Mouse (Mus musculus): Measurements from ENCODE around the gene Dmrtb1. TPM values are rescaled to one million over a fixed set of nuclear protein-coding genes. Genes with fewer than 3 reads are reported as not detected.

The Dmrtb1 gene
- polyA plus RNA-seq (2014; fragmentation: Nextera tagmentation; extraction: Ambion mirVana), result 0.11 and 0.14 TPM in 2 replicates

GRCm38 (mm10) chr4:107684130-107684529, at the start of gene Dmrtb1:
Dmrtb1 (minus strand) TSS chr4:107684230.
- ATAC-seq (ENCODE audit: insufficient number of reproducible peaks, low FRiP score, low TSS enrichment, low read depth) (no peak), DNase-seq (ENCODE audit: low spot score) (no peak)
- no peaks in the 10 kb centered on the region for H3K36me3 ChIP-seq (ENCODE audit: control insufficient read depth, insufficient read depth, low read length)
- H3K4me3 ChIP-seq (ENCODE audit: low read depth, low read length), result no peak within 1 kb of the TSS
- 93% methylated on average over 14 of the region's 14 CpGs for WGBS
- peaks cover 13% of the 10 kb centered on the region for H3K4me1 ChIP-seq (ENCODE audit: control insufficient read depth, insufficient read depth, low read length)
- H3K9ac ChIP-seq (ENCODE audit: low read length), result no peak within 1 kb of the TSS
- H3K9me3 ChIP-seq (ENCODE audit: control insufficient read depth, low read length), result no peaks in the 10 kb centered on the region
- H3K4me2 ChIP-seq (ENCODE audit: low read depth, severe bottlenecking), result no peak within 1 kb of the TSS
- no peak within 1 kb of the TSS for H3K27ac ChIP-seq (replicated peaks; ENCODE audit: low read depth, low read length)
- H3K27me3 ChIP-seq (ENCODE audit: control insufficient read depth, insufficient read depth, low read length), result no peaks in the 10 kb centered on the region; the same call in 1 of the 2 replicates

- ATAC-seq (ENCODE audit: insufficient number of reproducible peaks, low FRiP score, low TSS enrichment, low read depth), result no peak
- H3K27ac ChIP-seq (replicated peaks; ENCODE audit: low read depth, low read length), result no peak overlapping the region
- no peaks in the 10 kb centered on the region for H3K9me3 ChIP-seq (ENCODE audit: control insufficient read depth, low read length)
These were observed 49.6 kb upstream of the Dmrtb1 start for GRCm38 (mm10) chr4:107733603-107734002.

GRCm38 (mm10) chr4:107732624-107733023, 48.6 kb upstream of the Dmrtb1 start:
- H3K9ac ChIP-seq (ENCODE audit: low read length), result no peak overlapping the region
- no peaks in the 10 kb centered on the region for H3K36me3 ChIP-seq (ENCODE audit: control insufficient read depth, insufficient read depth, low read length)
- H3K4me3 ChIP-seq (ENCODE audit: low read depth, low read length), result no peak overlapping the region
- 2% methylated on average over 4 of the region's 4 CpGs for WGBS
- peaks cover 22% of the 10 kb centered on the region for H3K4me1 ChIP-seq (ENCODE audit: control insufficient read depth, insufficient read depth, low read length)
- H3K27ac ChIP-seq (replicated peaks; ENCODE audit: low read depth, low read length), result no peak overlapping the region
- ATAC-seq (ENCODE audit: insufficient number of reproducible peaks, low FRiP score, low TSS enrichment, low read depth), result peak; percentile 46; the same call in 1 of the 2 replicates
- H3K9me3 ChIP-seq (ENCODE audit: control insufficient read depth, low read length), result no peaks in the 10 kb centered on the region
- DNase-seq (ENCODE audit: low spot score), result peak; percentile 48
- H3K4me2 ChIP-seq (ENCODE audit: low read depth, severe bottlenecking), result no peak overlapping the region; the same call in 1 of the 2 replicates
- peaks cover 3% of the 10 kb centered on the region; the same call in 1 of the 2 replicates for H3K27me3 ChIP-seq (ENCODE audit: control insufficient read depth, insufficient read depth, low read length)

More at GRCm38 (mm10) chr4:107733603-107734002, 49.6 kb upstream of the Dmrtb1 start:
- WGBS, result 10% methylated on average over 3 of the region's 3 CpGs
- no peak for DNase-seq (ENCODE audit: low spot score)
- Histone ChIP-seq H3K4me1 (ENCODE audit: control insufficient read depth, insufficient read depth, low read length) (peaks cover 22% of the 10 kb centered on the region), H3K4me2 (ENCODE audit: low read depth, severe bottlenecking) (no peak overlapping the region), H3K4me3 (ENCODE audit: low read depth, low read length) (no peak overlapping the region), H3K36me3 (ENCODE audit: control insufficient read depth, insufficient read depth, low read length) (no peaks in the 10 kb centered on the region), H3K27me3 (ENCODE audit: control insufficient read depth, insufficient read depth, low read length) (peaks cover 3% of the 10 kb centered on the region; the same call in 1 of the 2 replicates), H3K9ac (ENCODE audit: low read length) (no peak overlapping the region)

- Histone ChIP-seq H3K36me3 (ENCODE audit: control insufficient read depth, insufficient read depth, low read length) (no peaks in the 10 kb centered on the region), H3K4me3 (ENCODE audit: low read depth, low read length) (no peak overlapping the region), H3K4me1 (ENCODE audit: control insufficient read depth, insufficient read depth, low read length) (peaks cover 22% of the 10 kb centered on the region), H3K9ac (ENCODE audit: low read length) (no peak overlapping the region), H3K9me3 (ENCODE audit: control insufficient read depth, low read length) (no peaks in the 10 kb centered on the region), H3K27me3 (ENCODE audit: control insufficient read depth, insufficient read depth, low read length) (peaks cover 3% of the 10 kb centered on the region; the same call in 1 of the 2 replicates), H3K27ac (replicated peaks; ENCODE audit: low read depth, low read length) (no peak overlapping the region), H3K4me2 (ENCODE audit: low read depth, severe bottlenecking) (no peak overlapping the region; the same call in 1 of the 2 replicates)
- WGBS, result 2% methylated on average over 4 of the region's 4 CpGs
- ATAC-seq (ENCODE audit: insufficient number of reproducible peaks, low FRiP score, low TSS enrichment, low read depth) (peak; percentile 57; the same call in 1 of the 2 replicates), DNase-seq (ENCODE audit: low spot score) (peak; percentile 70)
These were observed 48.2 kb upstream of the Dmrtb1 start for GRCm38 (mm10) chr4:107732182-107732581.

GRCm38 (mm10) chr4:107731088-107731465, 47.0 kb upstream of the Dmrtb1 start:
- H3K4me2 ChIP-seq (ENCODE audit: low read depth, severe bottlenecking), result no peak overlapping the region
- H3K9ac ChIP-seq (ENCODE audit: low read length), result no peak overlapping the region
- 52% methylated on average over 8 of the region's 8 CpGs for WGBS
- peaks cover 3% of the 10 kb centered on the region; the same call in 1 of the 2 replicates for H3K27me3 ChIP-seq (ENCODE audit: control insufficient read depth, insufficient read depth, low read length)
- no peak overlapping the region for H3K4me3 ChIP-seq (ENCODE audit: low read depth, low read length)
- ATAC-seq (ENCODE audit: insufficient number of reproducible peaks, low FRiP score, low TSS enrichment, low read depth), result no peak
- H3K36me3 ChIP-seq (ENCODE audit: control insufficient read depth, insufficient read depth, low read length), result no peaks in the 10 kb centered on the region
- peaks cover 22% of the 10 kb centered on the region for H3K4me1 ChIP-seq (ENCODE audit: control insufficient read depth, insufficient read depth, low read length)
- DNase-seq (ENCODE audit: low spot score), result no peak
- no peak overlapping the region for H3K27ac ChIP-seq (replicated peaks; ENCODE audit: low read depth, low read length)
- no peaks in the 10 kb centered on the region for H3K9me3 ChIP-seq (ENCODE audit: control insufficient read depth, low read length)

GRCm38 (mm10) chr4:107730391-107731087, 46.5 kb upstream of the Dmrtb1 start:
- H3K36me3 ChIP-seq (ENCODE audit: control insufficient read depth, insufficient read depth, low read length), result no peaks in the 10 kb centered on the region
- peaks cover 22% of the 10 kb centered on the region for H3K4me1 ChIP-seq (ENCODE audit: control insufficient read depth, insufficient read depth, low read length)
- H3K27ac ChIP-seq (replicated peaks; ENCODE audit: low read depth, low read length), result no peak overlapping the region
- no peak overlapping the region for H3K4me2 ChIP-seq (ENCODE audit: low read depth, severe bottlenecking)
- no peaks in the 10 kb centered on the region for H3K9me3 ChIP-seq (ENCODE audit: control insufficient read depth, low read length)
- H3K4me3 ChIP-seq (ENCODE audit: low read depth, low read length), result no peak overlapping the region
- ATAC-seq (ENCODE audit: insufficient number of reproducible peaks, low FRiP score, low TSS enrichment, low read depth) (no peak), DNase-seq (ENCODE audit: low spot score) (no peak)
- no peak overlapping the region for H3K9ac ChIP-seq (ENCODE audit: low read length)
- H3K27me3 ChIP-seq (ENCODE audit: control insufficient read depth, insufficient read depth, low read length), result no peaks in the 10 kb centered on the region; the same call in 1 of the 2 replicates
- WGBS, result 78% methylated on average over 15 of the region's 15 CpGs

- Histone ChIP-seq H3K36me3 (ENCODE audit: control insufficient read depth, insufficient read depth, low read length) (no peaks in the 10 kb centered on the region), H3K4me2 (ENCODE audit: low read depth, severe bottlenecking) (no peak overlapping the region), H3K9ac (ENCODE audit: low read length) (no peak overlapping the region), H3K27me3 (ENCODE audit: control insufficient read depth, insufficient read depth, low read length) (no peaks in the 10 kb centered on the region; the same call in 1 of the 2 replicates), H3K9me3 (ENCODE audit: control insufficient read depth, low read length) (no peaks in the 10 kb centered on the region), H3K27ac (replicated peaks; ENCODE audit: low read depth, low read length) (no peak overlapping the region), H3K4me3 (ENCODE audit: low read depth, low read length) (no peak overlapping the region), H3K4me1 (ENCODE audit: control insufficient read depth, insufficient read depth, low read length) (no peaks in the 10 kb centered on the region)
- DNase-seq (ENCODE audit: low spot score) (no peak), ATAC-seq (ENCODE audit: insufficient number of reproducible peaks, low FRiP score, low TSS enrichment, low read depth) (no peak)
- WGBS, result 66% methylated on average over 9 of the region's 9 CpGs
These were observed 41.4 kb upstream of the Dmrtb1 start for GRCm38 (mm10) chr4:107725432-107725831.

GRCm38 (mm10) chr4:107720043-107720830, 36.2 kb upstream of the Dmrtb1 start:
- ATAC-seq (ENCODE audit: insufficient number of reproducible peaks, low FRiP score, low TSS enrichment, low read depth), result no peak
- Histone ChIP-seq H3K36me3 (ENCODE audit: control insufficient read depth, insufficient read depth, low read length) (no peaks in the 10 kb centered on the region), H3K4me3 (ENCODE audit: low read depth, low read length) (no peak overlapping the region), H3K27me3 (ENCODE audit: control insufficient read depth, insufficient read depth, low read length) (no peaks in the 10 kb centered on the region), H3K9ac (ENCODE audit: low read length) (no peak overlapping the region), H3K4me2 (ENCODE audit: low read depth, severe bottlenecking) (no peak overlapping the region), H3K9me3 (ENCODE audit: control insufficient read depth, low read length) (no peaks in the 10 kb centered on the region), H3K27ac (replicated peaks; ENCODE audit: low read depth, low read length) (no peak overlapping the region), H3K4me1 (ENCODE audit: control insufficient read depth, insufficient read depth, low read length) (no peaks in the 10 kb centered on the region)
- WGBS, result 70% methylated on average over 11 of the region's 11 CpGs
- no peak for DNase-seq (ENCODE audit: low spot score)
